Mouse (Mus musculus): ENCODE measurements around the gene Gm20741.

Gene Gm20741

DNA sequence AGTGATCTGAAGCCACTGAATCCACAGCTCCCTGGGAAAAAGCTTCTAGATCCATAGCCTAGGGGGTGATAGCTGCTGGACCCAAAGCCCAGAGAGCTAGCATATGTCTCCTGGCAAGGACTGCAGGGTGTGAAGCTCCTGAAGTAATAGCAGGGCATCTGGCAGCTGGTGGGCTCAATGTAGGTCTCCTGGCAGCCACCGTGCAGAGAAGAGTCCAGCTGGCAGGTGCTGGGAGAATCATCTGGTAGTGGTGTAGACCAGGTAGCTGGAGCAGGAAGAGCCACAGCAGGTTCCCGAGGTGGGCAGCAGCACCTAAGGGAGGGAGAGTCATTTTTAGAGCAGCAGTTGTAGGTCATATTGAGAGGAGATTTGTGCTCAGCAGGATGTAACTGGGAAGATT, at the start of gene Gm20741:
Gene Gm20741, minus strand, starts transcription at position 394 of the 400 bp plus-strand sequence.
- no peak for DNase-seq (ENCODE audit: low spot score in 2 of 2)

GRCm38 (mm10) chr16:88851450-88851849, 39.4 kb upstream of the Gm20741 start:
- DNase-seq (ENCODE audit: low spot score in 2 of 2): no peak

GRCm38 (mm10) chr16:88848558-88848957, 36.5 kb upstream of the Gm20741 start:
- DNase-seq (ENCODE audit: low spot score in 2 of 2): no peak

- DNase-seq (ENCODE audit: low spot score in 2 of 2): no peak
Measured at GRCm38 (mm10) chr16:88847363-88847762, 35.3 kb upstream of the Gm20741 start.

DNA sequence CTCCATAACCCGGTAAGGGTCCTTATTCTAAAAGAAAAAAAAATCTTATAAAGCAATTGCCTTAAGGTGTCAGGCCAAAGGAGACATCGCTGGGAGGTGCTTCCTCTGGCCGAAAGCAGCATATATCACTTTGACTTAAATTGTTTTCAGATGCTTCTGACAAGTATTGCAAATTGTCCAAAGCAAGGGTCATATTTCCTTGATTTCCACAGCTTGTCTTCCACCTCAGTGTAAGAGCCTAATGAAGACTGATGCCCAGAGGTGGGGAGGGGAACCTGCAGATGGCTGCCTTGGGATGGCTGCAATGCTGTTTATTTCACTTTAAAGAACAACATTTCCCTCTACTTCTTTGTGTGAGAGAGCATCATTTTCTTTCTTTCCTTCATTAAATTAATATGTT, 15.0 kb upstream of the Gm20741 start:
- no peak for DNase-seq (ENCODE audit: low spot score in 2 of 2)

- no peak for DNase-seq (ENCODE audit: low spot score in 2 of 2)
Measured at GRCm38 (mm10) chr16:88826095-88826652, 14.2 kb upstream of the Gm20741 start, which contains the start of gene Krtap14. TSS of gene Krtap14 (minus strand) at chr16:88826145.

DNA sequence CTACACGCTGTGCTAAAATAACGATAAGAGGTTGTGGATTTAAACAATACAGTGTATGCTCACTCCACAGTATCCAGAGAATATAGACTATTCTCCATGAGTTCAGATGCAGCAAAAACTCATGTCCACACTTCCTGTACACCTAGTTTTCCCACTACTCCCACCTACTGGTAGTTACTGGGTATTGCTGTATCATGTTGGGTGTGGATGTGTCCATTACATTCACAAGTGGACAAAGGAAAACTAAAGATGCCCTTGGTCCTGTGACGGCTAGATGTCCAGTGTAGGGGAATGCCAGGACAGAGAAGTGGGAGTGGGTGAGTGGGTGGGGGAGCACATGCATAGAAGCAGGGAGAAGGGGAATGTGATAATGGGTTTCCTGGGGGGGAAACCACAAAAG, 11.7 kb upstream of the Gm20741 start:
- no peak for DNase-seq (ENCODE audit: low spot score in 2 of 2)

DNA sequence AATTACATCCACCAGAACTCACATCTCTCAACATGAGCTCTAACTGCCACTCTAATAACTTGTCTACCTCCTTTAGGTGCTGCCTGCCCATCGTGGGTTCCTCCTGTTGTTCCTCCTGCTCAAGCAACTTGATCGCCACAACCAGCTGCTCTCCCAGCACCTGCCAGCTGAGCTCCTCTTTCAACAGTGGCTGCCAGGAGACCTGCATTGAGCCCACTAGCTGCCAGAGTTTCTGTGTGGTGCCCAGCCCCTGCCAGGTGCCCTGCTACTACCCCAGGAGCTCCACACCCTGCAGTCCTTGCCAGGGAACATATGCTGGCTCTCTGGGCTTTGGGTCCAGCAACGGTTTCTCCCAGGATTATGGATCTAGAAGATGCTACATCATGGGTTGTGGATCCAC, 8.0 kb upstream of the Gm20741 start, which contains the start of gene Krtap15:
Gene Krtap15, plus strand, starts transcription at position 150 of the 400 bp plus-strand sequence.
- no peak for DNase-seq (ENCODE audit: low spot score in 2 of 2)

DNA sequence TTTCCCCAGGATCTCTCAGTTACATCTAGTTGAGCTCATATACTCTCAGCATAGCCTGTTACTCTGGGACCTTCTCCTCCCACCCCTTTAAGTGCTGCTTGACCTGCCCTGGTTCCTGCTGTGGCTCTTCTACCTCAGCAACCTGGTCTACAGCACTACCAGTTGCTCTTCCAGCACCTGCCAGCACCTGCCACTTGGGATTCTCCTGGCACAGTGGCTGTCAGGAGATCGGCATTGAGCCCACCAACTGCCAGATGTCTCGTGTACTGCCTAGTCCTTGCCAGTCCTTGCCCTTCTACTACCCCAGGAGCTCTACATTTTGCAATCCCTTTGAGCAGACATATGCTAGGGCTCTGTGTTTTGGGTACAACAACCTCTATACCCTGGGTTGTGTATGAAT, 25.2 kb downstream of the Gm20741 start:
- no peak for DNase-seq (ENCODE audit: low spot score in 2 of 2)

DNA sequence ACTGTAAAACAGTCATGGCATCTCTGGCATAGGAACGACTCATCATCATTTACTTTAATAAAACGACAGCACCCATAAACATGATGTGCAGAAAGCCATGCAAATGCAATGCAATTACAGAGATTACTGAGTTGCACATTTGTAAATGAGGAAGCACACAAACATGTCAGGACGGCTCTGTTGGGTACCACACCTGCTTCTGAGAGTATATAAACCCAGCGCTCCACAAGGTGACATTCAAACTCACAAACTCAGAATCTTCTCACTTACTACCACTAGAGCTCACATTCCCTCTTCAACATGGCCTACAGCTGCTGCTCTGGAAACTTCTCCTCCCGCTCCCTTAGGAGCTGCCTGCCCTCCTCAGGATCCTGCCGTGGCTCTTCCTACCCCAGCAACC, 34.4 kb downstream of the Gm20741 start, which contains the start of gene Gm5965:
Gene Gm5965, plus strand, starts transcription at position 301 of the 400 bp plus-strand sequence.
- DNase-seq (ENCODE audit: low spot score in 2 of 2): no peak

DNA sequence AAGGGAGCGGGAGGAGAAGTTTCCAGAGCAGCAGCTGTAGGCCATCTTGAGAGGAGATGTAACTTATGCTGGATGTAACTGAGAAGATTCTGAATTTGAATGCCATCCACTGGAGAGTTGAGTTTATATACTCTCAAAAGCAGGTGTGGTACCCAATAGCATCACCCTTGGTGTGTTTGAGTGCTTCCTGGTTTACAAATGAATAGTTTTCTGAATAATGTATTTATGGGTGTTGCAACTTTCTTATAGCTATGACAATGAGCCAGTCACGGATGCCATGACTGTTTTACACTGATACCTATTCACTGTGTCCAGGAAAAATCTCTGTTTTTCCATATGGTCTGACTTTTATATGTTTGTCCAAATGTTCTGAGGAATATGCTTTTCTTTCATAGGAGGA, 37.9 kb downstream of the Gm20741 start, which contains the start of gene 2310057N15Rik:
Gene 2310057N15Rik, minus strand, starts transcription at position 101 of the 400 bp plus-strand sequence.
- DNase-seq (ENCODE audit: low spot score in 2 of 2): no peak

Data from frontal cortex, postnatal 25 days (tissue).